Mouse (Mus musculus) liver, adult 2 months (tissue): Measurements from ENCODE around the gene Fbxl21. TPM values are rescaled to one million over a fixed set of nuclear protein-coding genes. Genes with fewer than 3 reads are reported as not detected.

Source experiments
- DNase-seq: peaks from one replicate; pipeline ENCODE4 v3.0.0-alpha.2; 2011; ENCODE audit warnings: low read depth, low spot score; ENCODE audit errors: extremely low read depth
- H3K27ac ChIP-seq: fragments of 200-500 bp; replicated peaks from 2 replicates; pipeline ENCODE4 v1.5.1; 2012; ENCODE audit warnings: low read depth, mild to moderate bottlenecking, control low read depth, inconsistent platforms, low read length; ENCODE audit not compliant: insufficient read depth
- H3K27me3 ChIP-seq: fragments of 200-500 bp; 2 replicates; pipeline ENCODE4 v1.6.1; 2012; ENCODE audit warnings: mild to moderate bottlenecking, moderate library complexity, low read length, inconsistent platforms; ENCODE audit not compliant: control insufficient read depth, insufficient read depth
- H3K36me3 ChIP-seq: fragments of 200-500 bp; 2 replicates; pipeline ENCODE4 v1.6.1; 2012; ENCODE audit warnings: low read length, inconsistent platforms; ENCODE audit not compliant: control insufficient read depth, insufficient read depth
- H3K4me1 ChIP-seq: fragments of 200-500 bp; 2 replicates; pipeline ENCODE4 v1.6.1; 2011; ENCODE audit warnings: low read length; ENCODE audit not compliant: control insufficient read depth, insufficient read depth
- H3K4me3 ChIP-seq: fragments of 200-500 bp; 2 replicates; pipeline ENCODE4 v1.5.1; 2011; ENCODE audit warnings: low read depth, mild to moderate bottlenecking, control low read depth, low read length, moderate library complexity; ENCODE audit not compliant: insufficient read depth
- H3K79me2 ChIP-seq: fragments of 200-500 bp; 2 replicates; pipeline ENCODE4 v1.6.1; 2012; ENCODE audit warnings: inconsistent platforms, mild to moderate bottlenecking, low read length, moderate library complexity; ENCODE audit not compliant: control insufficient read depth, insufficient read depth
- H3K9ac ChIP-seq: fragments of 200-500 bp; 2 replicates; pipeline ENCODE4 v1.6.1; 2012; ENCODE audit warnings: low read depth, mild to moderate bottlenecking, control low read depth, inconsistent platforms, low read length
- CTCF ChIP-seq: fragments of 200-500 bp; IDR thresholded peaks from 2 replicates; pipeline ENCODE4 v1.5.1; 2011; ENCODE audit warnings: low read depth, low read length, control low read depth
- POLR2A ChIP-seq: fragments of 200-500 bp; IDR thresholded peaks from 2 replicates; pipeline ENCODE4 v1.6.1; 2011; ENCODE audit warnings: low read length, control low read depth; ENCODE audit not compliant: insufficient read depth; ENCODE audit errors: extremely low read depth
- whole genome bisulfite sequencing: fragments of 180-500 bp; shearing (Covaris S2); methylation state at CpG from one replicate; pipeline ENCODE4 v1.1.7; 2018; 5-methylcytosine and 5-hydroxymethylcytosine counted together
- polyA plus RNA-seq: library from polyadenylated mRNA; depleted of rRNA; stranded (reverse); fragments of >200 nt; gene quantifications from 2 replicates; pipeline ENCODE4 v1.2.3, GENCODE M21; 2012
- total RNA-seq: library from RNA; depleted of rRNA; stranded (reverse); fragments of >200 nt; gene quantifications from 2 replicates; pipeline ENCODE4 v1.2.3, GENCODE M21; 2014

Gene Fbxl21
- total and polyA plus RNA-seq, 2 experiments, result 2.4 to 2.8 TPM

- H3K27me3 ChIP-seq, result no peaks in the 10 kb centered on the region
- no peaks in the 10 kb centered on the region for H3K36me3 ChIP-seq
- 91% methylated on average over 12 of the region's 12 CpGs for WGBS
- no peak overlapping the region for H3K27ac ChIP-seq
- no peak overlapping the region for H3K4me3 ChIP-seq
- no peak for TF ChIP-seq POLR2A
- no peak for TF ChIP-seq CTCF
- no peak overlapping the region for H3K9ac ChIP-seq
- no peaks in the 10 kb centered on the region for H3K79me2 ChIP-seq
- no peak for DNase-seq
- 0 out of 2 replicates have a peak, but pooled peaks cover 2% of the 10 kb centered on the region for H3K4me1 ChIP-seq
Measured at GRCm38 (mm10) chr13:56526871-56527270, 4.6 kb downstream of the Fbxl21 start.

- no peak overlapping the region for H3K27ac ChIP-seq
- H3K36me3 ChIP-seq, result no peaks in the 10 kb centered on the region
- no peaks in the 10 kb centered on the region for H3K27me3 ChIP-seq
- no peak for TF ChIP-seq CTCF
- TF ChIP-seq POLR2A, result no peak
- no peak overlapping the region for H3K9ac ChIP-seq
- H3K4me3 ChIP-seq, result no peak overlapping the region
- 96% methylated on average over 7 of the region's 7 CpGs for WGBS
- DNase-seq, result no peak
- no peaks in the 10 kb centered on the region for H3K79me2 ChIP-seq
- H3K4me1 ChIP-seq, result 0 out of 2 replicates have a peak, but pooled peaks cover under 1% of the 10 kb centered on the region
Measured at GRCm38 (mm10) chr13:56527846-56528245, 5.6 kb downstream of the Fbxl21 start.

GRCm38 (mm10) chr13:56528281-56528680, 6.0 kb downstream of the Fbxl21 start:
- WGBS, result 82% methylated on average over 11 of the region's 11 CpGs
- Histone ChIP-seq H3K27me3 (no peaks in the 10 kb centered on the region), H3K79me2 (no peaks in the 10 kb centered on the region), H3K4me1 (no peaks in the 10 kb centered on the region), H3K9ac (no peak overlapping the region), H3K27ac (no peak overlapping the region), H3K36me3 (no peaks in the 10 kb centered on the region), H3K4me3 (no peak overlapping the region)
- TF ChIP-seq POLR2A (no peak), CTCF (no peak)
- peak; percentile 16 for DNase-seq

- H3K79me2 ChIP-seq, result no peaks in the 10 kb centered on the region
- no peaks in the 10 kb centered on the region for H3K36me3 ChIP-seq
- H3K27me3 ChIP-seq, result no peaks in the 10 kb centered on the region
- H3K4me1 ChIP-seq, result no peaks in the 10 kb centered on the region
- TF ChIP-seq POLR2A, result no peak
- TF ChIP-seq CTCF, result no peak
- DNase-seq, result no peak
- no peak overlapping the region for H3K9ac ChIP-seq
- WGBS, result 78% methylated on average over 4 of the region's 4 CpGs
- H3K27ac ChIP-seq, result no peak overlapping the region
- H3K4me3 ChIP-seq, result no peak overlapping the region
Measured at GRCm38 (mm10) chr13:56529031-56529430, 6.8 kb downstream of the Fbxl21 start.

GRCm38 (mm10) chr13:56529685-56530084, 7.4 kb downstream of the Fbxl21 start:
- Histone ChIP-seq H3K4me1 (no peaks in the 10 kb centered on the region), H3K27ac (no peak overlapping the region), H3K36me3 (no peaks in the 10 kb centered on the region), H3K4me3 (no peak overlapping the region), H3K27me3 (no peaks in the 10 kb centered on the region), H3K9ac (no peak overlapping the region), H3K79me2 (no peaks in the 10 kb centered on the region)
- WGBS, result 77% methylated on average over 8 of the region's 8 CpGs
- TF ChIP-seq POLR2A (no peak), CTCF (no peak)
- no peak for DNase-seq

- H3K36me3 ChIP-seq, result no peaks in the 10 kb centered on the region
- no peak overlapping the region for H3K9ac ChIP-seq
- no peak for DNase-seq
- H3K4me1 ChIP-seq, result no peaks in the 10 kb centered on the region
- H3K27ac ChIP-seq, result no peak overlapping the region
- H3K27me3 ChIP-seq, result no peaks in the 10 kb centered on the region
- TF ChIP-seq POLR2A, result no peak
- TF ChIP-seq CTCF, result no peak
- WGBS, result 84% methylated on average over 5 of the region's 5 CpGs
- no peaks in the 10 kb centered on the region for H3K79me2 ChIP-seq
- no peak overlapping the region for H3K4me3 ChIP-seq
Measured at GRCm38 (mm10) chr13:56534931-56535330, 12.7 kb downstream of the Fbxl21 start.
